Mouse (Mus musculus): ENCODE measurements around the gene Lyst.

DNA sequence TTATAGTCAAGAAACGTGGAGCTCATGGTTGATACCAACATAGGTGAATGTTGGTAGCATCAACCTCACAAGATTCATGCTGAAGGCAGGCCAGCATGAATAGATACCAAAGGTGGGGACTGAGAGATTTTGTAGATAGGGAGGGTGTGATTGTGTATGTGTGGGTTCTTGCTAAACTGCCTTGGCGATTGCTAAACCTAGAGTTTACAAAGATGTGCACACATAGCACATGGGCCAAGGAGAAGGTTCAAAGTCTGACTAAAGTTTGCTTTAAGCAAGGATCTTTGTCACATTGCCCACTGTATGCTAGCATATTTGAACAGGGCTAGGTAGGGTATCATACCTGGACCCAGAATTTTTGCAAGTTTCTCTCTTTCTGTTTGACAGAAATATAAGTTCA is 1.2 kb upstream of the Lyst start:
- TF ChIP-seq CTCF (IDR thresholded peaks at IDR 0.05; ENCODE audit: control insufficient read depth, insufficient read depth, insufficient read length) (no peak), MAX (IDR thresholded peaks at IDR 0.05) (no peak), MYOD1 (IDR thresholded peaks at IDR 0.05; ENCODE audit: control insufficient read depth, insufficient read length, low read depth) (no peak)

Measured in C2C12 (cell line).